Comparison of ENCODE assay signal across 18 mouse cellular contexts in the genomic region with DNA sequence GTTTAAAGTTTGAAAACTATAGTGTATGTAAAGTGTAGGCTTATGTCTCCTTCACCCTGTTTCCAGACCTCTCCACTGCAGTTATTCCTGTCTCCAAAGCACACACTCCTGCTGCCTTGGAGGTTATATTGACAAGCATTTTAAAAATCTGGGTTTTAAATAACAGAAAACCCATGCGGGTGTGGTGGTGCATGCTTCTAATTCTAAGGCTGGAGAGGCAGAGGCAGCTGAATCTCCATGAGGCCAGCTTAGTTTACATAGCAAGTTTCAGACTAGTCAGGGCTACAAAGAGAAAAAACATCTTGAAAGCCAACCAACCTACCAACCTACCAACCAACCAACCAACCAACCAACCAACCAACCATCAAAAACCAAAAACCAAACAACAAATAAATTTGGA. TPM values are rescaled to one million over a fixed set of nuclear protein-coding genes. Genes with fewer than 3 reads are reported as not detected.
DNase-seq lines count a peak whose midpoint lies in the region; ATAC-seq and TF ChIP-seq lines count a peak whose summit lies in the region.
"Had no signal": no experiment of that assay in that cellular context is flagged by ENCODE, and none has a peak within 500 bp of the region (broad histone marks: within the 10 kb centered on the region; RNA-seq: fewer than 3 reads in every experiment).

No protein-coding gene starts in this region.

- H3K27me3 ChIP-seq in heart, embryonic 12.5 days (replicated peaks): peaks cover 10% of the 10 kb centered on the region; the same call in 1 of the 2 replicates
- peaks cover 7% of the 10 kb centered on the region for H3K27me3 ChIP-seq in liver, embryonic 11.5 days (replicated peaks; ENCODE audit: control insufficient read depth, insufficient read depth, low read length)
- no peaks in the 10 kb centered on the region for H3K27me3 ChIP-seq in liver, postnatal 0 days (ENCODE audit: insufficient read depth, low read length)
- H3K27me3 ChIP-seq in hindbrain, embryonic 16.5 days (replicated peaks; ENCODE audit: control insufficient read depth, insufficient read depth, low read length): no peaks in the 10 kb centered on the region
- H3K27me3 ChIP-seq in neural tube, embryonic 14.5 days (ENCODE audit: control insufficient read depth, insufficient read depth, low read length): no peaks in the 10 kb centered on the region
- H3K27me3 ChIP-seq: embryonic facial prominence, embryonic 12.5 days had no signal

- no peaks in the 10 kb centered on the region for H3K9me3 ChIP-seq in heart, embryonic 12.5 days (replicated peaks)
- no peaks in the 10 kb centered on the region for H3K9me3 ChIP-seq in liver, embryonic 11.5 days (ENCODE audit: control insufficient read depth, low read length)
- no peaks in the 10 kb centered on the region for H3K9me3 ChIP-seq in liver, postnatal 0 days (ENCODE audit: low read length)
- H3K9me3 ChIP-seq in hindbrain, embryonic 16.5 days (ENCODE audit: control insufficient read depth, low read length): no peaks in the 10 kb centered on the region
- no peaks in the 10 kb centered on the region for H3K9me3 ChIP-seq in neural tube, embryonic 14.5 days (ENCODE audit: control insufficient read depth, low read length)
- H3K9me3 ChIP-seq: embryonic facial prominence, embryonic 12.5 days; lung, embryonic 15.5 days had no signal

- H3K9ac ChIP-seq in heart, embryonic 12.5 days: no peak overlapping the region
- no peak overlapping the region for H3K9ac ChIP-seq in liver, embryonic 11.5 days (ENCODE audit: low read depth, low read length)
- no peak overlapping the region for H3K9ac ChIP-seq in liver, postnatal 0 days (replicated peaks)
- no peak overlapping the region for H3K9ac ChIP-seq in hindbrain, embryonic 16.5 days (ENCODE audit: low read depth, low read length)
- H3K9ac ChIP-seq in neural tube, embryonic 14.5 days (replicated peaks; ENCODE audit: low read depth, low read length): no peak overlapping the region
- H3K9ac ChIP-seq: embryonic facial prominence, embryonic 12.5 days; lung, embryonic 15.5 days had no signal

- H3K27ac ChIP-seq in heart, embryonic 12.5 days (ENCODE audit: poor library complexity, severe bottlenecking): no peak overlapping the region
- H3K27ac ChIP-seq in liver, embryonic 11.5 days (ENCODE audit: low read depth, low read length): no peak overlapping the region
- no peak overlapping the region for H3K27ac ChIP-seq in liver, postnatal 0 days (ENCODE audit: low read depth)
- no peak overlapping the region for H3K27ac ChIP-seq in hindbrain, embryonic 16.5 days (ENCODE audit: low read depth, low read length)
- no peak overlapping the region for H3K27ac ChIP-seq in neural tube, embryonic 14.5 days (ENCODE audit: low read depth, low read length)
- H3K27ac ChIP-seq: embryonic facial prominence, embryonic 12.5 days; lung, embryonic 15.5 days; macrophage had no signal

- DNase-seq in heart, postnatal 14 days: no peak
- no peak for DNase-seq in liver, embryonic 11.5 days (ENCODE audit: low spot score)
- DNase-seq in liver, postnatal 0 days: no peak
- DNase-seq in gastrocnemius, postnatal 14 days: no peak
- DNase-seq: adrenal gland, postnatal 25 days had no signal

- H3K4me2 ChIP-seq in heart, embryonic 12.5 days: peak overlapping the region; percentile 68
- H3K4me2 ChIP-seq in liver, embryonic 11.5 days: peak overlapping the region; percentile 74; the same call in 1 of the 2 replicates
- H3K4me2 ChIP-seq in liver, postnatal 0 days (ENCODE audit: low read depth, low read length): no peak overlapping the region
- peak overlapping the region; percentile 64 for H3K4me2 ChIP-seq in hindbrain, embryonic 16.5 days (ENCODE audit: low read length)
- peak overlapping the region; percentile 76; the same call in 1 of the 2 replicates for H3K4me2 ChIP-seq in neural tube, embryonic 14.5 days (ENCODE audit: low read depth, low read length)

- H3K4me1 ChIP-seq in heart, embryonic 12.5 days (replicated peaks): peaks cover 10% of the 10 kb centered on the region
- H3K4me1 ChIP-seq in liver, embryonic 11.5 days (replicated peaks; ENCODE audit: control insufficient read depth, insufficient read depth, low read length): no peaks in the 10 kb centered on the region
- H3K4me1 ChIP-seq in liver, postnatal 0 days (ENCODE audit: insufficient read depth): peaks cover 8% of the 10 kb centered on the region
- peaks cover 6% of the 10 kb centered on the region for H3K4me1 ChIP-seq in hindbrain, embryonic 16.5 days (ENCODE audit: control insufficient read depth, insufficient read depth, low read depth, low read length)
- no peaks in the 10 kb centered on the region for H3K4me1 ChIP-seq in neural tube, embryonic 14.5 days (ENCODE audit: control insufficient read depth, insufficient read depth, low read length)

- no peaks in the 10 kb centered on the region for H3K36me3 ChIP-seq in heart, embryonic 12.5 days
- H3K36me3 ChIP-seq in liver, embryonic 11.5 days (ENCODE audit: control insufficient read depth, insufficient read depth, low read length): no peaks in the 10 kb centered on the region
- H3K36me3 ChIP-seq in liver, postnatal 0 days (replicated peaks; ENCODE audit: insufficient read depth, low read length): no peaks in the 10 kb centered on the region
- H3K36me3 ChIP-seq in hindbrain, embryonic 16.5 days (ENCODE audit: control insufficient read depth, insufficient read depth, low read length): no peaks in the 10 kb centered on the region
- H3K36me3 ChIP-seq in neural tube, embryonic 14.5 days (ENCODE audit: control insufficient read depth, insufficient read depth, low read length): no peaks in the 10 kb centered on the region
- H3K36me3 ChIP-seq: embryonic facial prominence, embryonic 12.5 days; lung, embryonic 15.5 days had no signal

- TF ChIP-seq EP300 in liver, postnatal 0 days (IDR thresholded peaks at IDR 0.05; ENCODE audit: low read depth): no peak

- intact Hi-C loops in heart, postnatal 14 days (cut with DNase I): loop anchor here (1.0 kb wide), 1 partner anchor 71 kb away; no protein-coding TSS in a partner anchor
- intact Hi-C loops in gastrocnemius, postnatal 14 days (cut with DNase I; ENCODE audit: low total_unique reads): loop anchor here (2.0 kb wide), 1 partner anchor 71 kb away; no protein-coding TSS in a partner anchor

- no peak for TF ChIP-seq CTCF in liver, postnatal 0 days (IDR thresholded peaks at IDR 0.05; ENCODE audit: low read depth)

- ATAC-seq in heart, embryonic 12.5 days (ENCODE audit: insufficient number of reproducible peaks, low FRiP score): no peak
- ATAC-seq in liver, embryonic 11.5 days (replicated peaks; ENCODE audit: low FRiP score): no peak
- no peak for ATAC-seq in liver, postnatal 0 days
- ATAC-seq in hindbrain, embryonic 16.5 days: no peak
- no peak for ATAC-seq in neural tube, embryonic 14.5 days (ENCODE audit: low read depth)

- H3K4me3 ChIP-seq in heart, embryonic 12.5 days: no peak overlapping the region
- no peak overlapping the region for H3K4me3 ChIP-seq in liver, embryonic 11.5 days (ENCODE audit: low read depth, low read length)
- H3K4me3 ChIP-seq in liver, postnatal 0 days (ENCODE audit: low read depth, low read length): no peak overlapping the region
- H3K4me3 ChIP-seq in hindbrain, embryonic 16.5 days (ENCODE audit: low read length): no peak overlapping the region; the same call in 1 of the 2 replicates
- H3K4me3 ChIP-seq in neural tube, embryonic 14.5 days (ENCODE audit: low read depth, low read length): no peak overlapping the region

- 51% methylated on average over 1 of the region's 1 CpGs for WGBS in heart, embryonic 12.5 days
- 78% methylated on average over 1 of the region's 1 CpGs for WGBS in liver, embryonic 11.5 days
- WGBS in liver, postnatal 0 days (ENCODE audit: insufficient replicate concordance): 83% methylated on average over 1 of the region's 1 CpGs
- WGBS in hindbrain, embryonic 16.5 days: 84% methylated on average over 1 of the region's 1 CpGs
- 82% methylated on average over 1 of the region's 1 CpGs for WGBS in neural tube, embryonic 14.5 days

RNA-seq across cellular contexts. Expression of gene Cebpe, which starts 3.4 kb away (rescaled TPM):
- polyA plus RNA-seq in heart, embryonic 12.5 days (2016; fragmentation: Nextera tagmentation; extraction: Ambion mirVana): not detected in 2 replicates
- total RNA-seq in heart, postnatal 14 days (2021): not detected
- 2.0 and 3.1 TPM in 2 replicates for polyA plus RNA-seq in liver, embryonic 11.5 days (2014; fragmentation: Nextera tagmentation; extraction: Ambion mirVana)
- 13.7 and 15.0 TPM in 2 replicates for polyA plus RNA-seq in liver, postnatal 0 days (2015; fragmentation: Nextera tagmentation; extraction: Ambion mirVana)
- not detected in 2 replicates for polyA plus RNA-seq in hindbrain, embryonic 16.5 days (2015; fragmentation: Nextera tagmentation; extraction: Ambion mirVana)
- not detected in 2 replicates for polyA plus RNA-seq in neural tube, embryonic 14.5 days (2014; fragmentation: Nextera tagmentation; extraction: Ambion mirVana)
- total RNA-seq in gastrocnemius, postnatal 14 days (2021): not detected
- total RNA-seq: adrenal gland, postnatal 25 days; layer of hippocampus, adult 18-20 months; left cerebral cortex, postnatal 36 days had no signal
- polyA plus RNA-seq: cortical plate, adult 2 months; heart, embryonic 14.5 days; lung, embryonic 15.5 days had no signal

RNA-seq across cellular contexts. Expression of gene Gm29776, which starts 16.8 kb away (rescaled TPM):
- 0.21 and 0.28 TPM in 2 replicates for polyA plus RNA-seq in heart, embryonic 12.5 days (2016; fragmentation: Nextera tagmentation; extraction: Ambion mirVana)
- not detected for total RNA-seq in heart, postnatal 14 days (2021)
- polyA plus RNA-seq in liver, embryonic 11.5 days (2014; fragmentation: Nextera tagmentation; extraction: Ambion mirVana): 0.07 TPM in 1 of 2 replicates, not detected in the other
- polyA plus RNA-seq in liver, postnatal 0 days (2015; fragmentation: Nextera tagmentation; extraction: Ambion mirVana): not detected in 2 replicates
- polyA plus RNA-seq in hindbrain, embryonic 16.5 days (2015; fragmentation: Nextera tagmentation; extraction: Ambion mirVana): 0.28 and 0.34 TPM in 2 replicates
- polyA plus RNA-seq in neural tube, embryonic 14.5 days (2014; fragmentation: Nextera tagmentation; extraction: Ambion mirVana): 0.20 TPM in 1 of 2 replicates, not detected in the other
- not detected for total RNA-seq in gastrocnemius, postnatal 14 days (2021)
- total RNA-seq: adrenal gland, postnatal 25 days; granulocyte monocyte progenitor cell, adult 5-6 weeks; layer of hippocampus, adult 18-20 months; left cerebral cortex, postnatal 36 days; liver, adult 2 months had no signal
- polyA plus RNA-seq: liver, adult 2 months; macrophage; small intestine, adult 2 months had no signal

RNA-seq across cellular contexts. Expression of gene Acin1, which starts 28.7 kb away (rescaled TPM):
- polyA plus RNA-seq in heart, embryonic 12.5 days (2016; fragmentation: Nextera tagmentation; extraction: Ambion mirVana): 85.1 and 89.0 TPM in 2 replicates
- 100 to 1,000 TPM; 105 to 106 TPM for total RNA-seq in heart, postnatal 14 days (2021)
- 98.8 and 109 TPM in 2 replicates for polyA plus RNA-seq in liver, embryonic 11.5 days (2014; fragmentation: Nextera tagmentation; extraction: Ambion mirVana)
- polyA plus RNA-seq in liver, postnatal 0 days (2015; fragmentation: Nextera tagmentation; extraction: Ambion mirVana): 28.4 and 38.0 TPM in 2 replicates
- polyA plus RNA-seq in hindbrain, embryonic 16.5 days (2015; fragmentation: Nextera tagmentation; extraction: Ambion mirVana): 89.5 and 98.2 TPM in 2 replicates
- 101 and 118 TPM in 2 replicates for polyA plus RNA-seq in neural tube, embryonic 14.5 days (2014; fragmentation: Nextera tagmentation; extraction: Ambion mirVana)
- total RNA-seq in gastrocnemius, postnatal 14 days (2021): 10 to 100 TPM; 68.1 to 73.8 TPM

RNA-seq across cellular contexts. Expression of gene 1700123O20Rik, which starts 29.4 kb away (rescaled TPM):
- polyA plus RNA-seq in heart, embryonic 12.5 days (2016; fragmentation: Nextera tagmentation; extraction: Ambion mirVana): 50.3 and 57.1 TPM in 2 replicates
- 10 to 100 TPM; 17.2 to 18.6 TPM for total RNA-seq in heart, postnatal 14 days (2021)
- polyA plus RNA-seq in liver, embryonic 11.5 days (2014; fragmentation: Nextera tagmentation; extraction: Ambion mirVana): 76.1 and 81.1 TPM in 2 replicates
- 50.9 and 53.3 TPM in 2 replicates for polyA plus RNA-seq in liver, postnatal 0 days (2015; fragmentation: Nextera tagmentation; extraction: Ambion mirVana)
- polyA plus RNA-seq in hindbrain, embryonic 16.5 days (2015; fragmentation: Nextera tagmentation; extraction: Ambion mirVana): 68.2 and 69.1 TPM in 2 replicates
- 77.4 and 79.8 TPM in 2 replicates for polyA plus RNA-seq in neural tube, embryonic 14.5 days (2014; fragmentation: Nextera tagmentation; extraction: Ambion mirVana)
- total RNA-seq in gastrocnemius, postnatal 14 days (2021): 10 to 100 TPM; 10.1 to 11.8 TPM
